Mouse (Mus musculus): ENCODE results near the gene Banp. TPM values are rescaled to one million over a fixed set of nuclear protein-coding genes. Genes with fewer than 3 reads are reported as not detected.

Banp gene
- total RNA-seq, 1 experiment, result 53.8 TPM

- no peak overlapping the region for H3K27ac ChIP-seq (ENCODE audit: insufficient read depth, low read depth, low read length, poor library complexity, severe bottlenecking)
- DNase-seq (ENCODE audit: low read depth, low spot score), result no peak
- H3K4me3 ChIP-seq (ENCODE audit: insufficient read depth in 1 of 2, low read depth in 1 of 2, low read length in 2 of 2, poor library complexity in 1 of 2, severe bottlenecking in 1 of 2), result no peak overlapping the region
- H3K4me1 ChIP-seq (ENCODE audit: control insufficient read depth in 2 of 2, insufficient read depth in 2 of 2, low read length in 2 of 2, poor library complexity in 1 of 2), result no peaks in the 10 kb centered on the region
- H3K9me3 ChIP-seq (ENCODE audit: control insufficient read depth, insufficient read depth, low read depth, low read length), result no peaks in the 10 kb centered on the region
- TF ChIP-seq MAFK (IDR thresholded peaks at IDR 0.05; ENCODE audit: insufficient read depth, low read depth, low read length), result no peak
- TF ChIP-seq HCFC1 (IDR thresholded peaks at IDR 0.05; ENCODE audit: borderline replicate concordance, insufficient read depth, low read length), result no peak
- no peak for TF ChIP-seq CHD2 (IDR thresholded peaks at IDR 0.05; ENCODE audit: low read depth, low read length)
- TF ChIP-seq ZC3H11A (IDR thresholded peaks at IDR 0.05; ENCODE audit: borderline replicate concordance, low read depth, low read length), result no peak
- TF ChIP-seq ZNF384 (IDR thresholded peaks at IDR 0.05; ENCODE audit: low read depth, low read length), result no peak
- in situ Hi-C loops (cut with MboI; ENCODE audit: low sequenced_read_pairs in 2 of 2, unreplicated experiment in 2 of 2), result no loop called here
- H3K9ac ChIP-seq (ENCODE audit: insufficient read depth, low read depth, low read length, poor library complexity, severe bottlenecking), result no peak overlapping the region
- no peaks in the 10 kb centered on the region for H3K36me3 ChIP-seq (ENCODE audit: control insufficient read depth, insufficient read depth, low read length, poor library complexity, severe bottlenecking)
Observed at GRCm38 (mm10) chr8:122069281-122069680, 119.7 kb downstream of the Banp start.

- H3K36me3 ChIP-seq (ENCODE audit: control insufficient read depth, insufficient read depth, low read length, poor library complexity, severe bottlenecking), result no peaks in the 10 kb centered on the region
- no peaks in the 10 kb centered on the region for H3K9me3 ChIP-seq (ENCODE audit: control insufficient read depth, insufficient read depth, low read depth, low read length)
- in situ Hi-C loops (cut with MboI; ENCODE audit: low sequenced_read_pairs in 2 of 2, unreplicated experiment in 2 of 2), result no loop called here
- no peak overlapping the region for H3K9ac ChIP-seq (ENCODE audit: insufficient read depth, low read depth, low read length, poor library complexity, severe bottlenecking)
- DNase-seq (ENCODE audit: low read depth, low spot score), result no peak
- no peak overlapping the region for H3K27ac ChIP-seq (ENCODE audit: insufficient read depth, low read depth, low read length, poor library complexity, severe bottlenecking)
- H3K4me3 ChIP-seq (ENCODE audit: insufficient read depth in 1 of 2, low read depth in 1 of 2, low read length in 2 of 2, poor library complexity in 1 of 2, severe bottlenecking in 1 of 2), result no peak overlapping the region
- TF ChIP-seq ZC3H11A (IDR thresholded peaks at IDR 0.05; ENCODE audit: borderline replicate concordance, low read depth, low read length), result no peak
- TF ChIP-seq HCFC1 (IDR thresholded peaks at IDR 0.05; ENCODE audit: borderline replicate concordance, insufficient read depth, low read length), result no peak
- no peak for TF ChIP-seq MAFK (IDR thresholded peaks at IDR 0.05; ENCODE audit: insufficient read depth, low read depth, low read length)
- no peak for TF ChIP-seq CHD2 (IDR thresholded peaks at IDR 0.05; ENCODE audit: low read depth, low read length)
- no peak for TF ChIP-seq ZNF384 (IDR thresholded peaks at IDR 0.05; ENCODE audit: low read depth, low read length)
- no peaks in the 10 kb centered on the region for H3K4me1 ChIP-seq (ENCODE audit: control insufficient read depth in 2 of 2, insufficient read depth in 2 of 2, low read length in 2 of 2, poor library complexity in 1 of 2)
Observed at GRCm38 (mm10) chr8:122071193-122071592, 121.6 kb downstream of the Banp start.

- in situ Hi-C loops (cut with MboI; ENCODE audit: low sequenced_read_pairs in 2 of 2, unreplicated experiment in 2 of 2), result no loop called here
- H3K36me3 ChIP-seq (ENCODE audit: control insufficient read depth, insufficient read depth, low read length, poor library complexity, severe bottlenecking), result no peaks in the 10 kb centered on the region
- DNase-seq (ENCODE audit: low read depth, low spot score), result no peak
- H3K4me1 ChIP-seq (ENCODE audit: control insufficient read depth in 2 of 2, insufficient read depth in 2 of 2, low read length in 2 of 2, poor library complexity in 1 of 2), result no peaks in the 10 kb centered on the region
- TF ChIP-seq ZC3H11A (IDR thresholded peaks at IDR 0.05; ENCODE audit: borderline replicate concordance, low read depth, low read length) (no peak), HCFC1 (IDR thresholded peaks at IDR 0.05; ENCODE audit: borderline replicate concordance, insufficient read depth, low read length) (no peak), CHD2 (IDR thresholded peaks at IDR 0.05; ENCODE audit: low read depth, low read length) (no peak), ZNF384 (IDR thresholded peaks at IDR 0.05; ENCODE audit: low read depth, low read length) (no peak), MAFK (IDR thresholded peaks at IDR 0.05; ENCODE audit: insufficient read depth, low read depth, low read length) (no peak)
- no peak overlapping the region for H3K4me3 ChIP-seq (ENCODE audit: insufficient read depth in 1 of 2, low read depth in 1 of 2, low read length in 2 of 2, poor library complexity in 1 of 2, severe bottlenecking in 1 of 2)
- no peak overlapping the region for H3K9ac ChIP-seq (ENCODE audit: insufficient read depth, low read depth, low read length, poor library complexity, severe bottlenecking)
- H3K27ac ChIP-seq (ENCODE audit: insufficient read depth, low read depth, low read length, poor library complexity, severe bottlenecking), result no peak overlapping the region
- no peaks in the 10 kb centered on the region for H3K9me3 ChIP-seq (ENCODE audit: control insufficient read depth, insufficient read depth, low read depth, low read length)
Observed at GRCm38 (mm10) chr8:122073964-122074363, 124.4 kb downstream of the Banp start.

- H3K36me3 ChIP-seq (ENCODE audit: control insufficient read depth, insufficient read depth, low read length, poor library complexity, severe bottlenecking), result no peaks in the 10 kb centered on the region
- in situ Hi-C loops (cut with MboI; ENCODE audit: low sequenced_read_pairs in 2 of 2, unreplicated experiment in 2 of 2), result no loop called here
- no peak overlapping the region for H3K4me3 ChIP-seq (ENCODE audit: insufficient read depth in 1 of 2, low read depth in 1 of 2, low read length in 2 of 2, poor library complexity in 1 of 2, severe bottlenecking in 1 of 2)
- H3K27ac ChIP-seq (ENCODE audit: insufficient read depth, low read depth, low read length, poor library complexity, severe bottlenecking), result no peak overlapping the region
- H3K9ac ChIP-seq (ENCODE audit: insufficient read depth, low read depth, low read length, poor library complexity, severe bottlenecking), result no peak overlapping the region
- 0 out of 4 replicates have a peak, but pooled peaks cover 0 to 4% of the 10 kb centered on the region in 2 experiments for H3K4me1 ChIP-seq (ENCODE audit: control insufficient read depth in 2 of 2, insufficient read depth in 2 of 2, low read length in 2 of 2, poor library complexity in 1 of 2)
- H3K9me3 ChIP-seq (ENCODE audit: control insufficient read depth, insufficient read depth, low read depth, low read length), result no peaks in the 10 kb centered on the region
- TF ChIP-seq CHD2 (IDR thresholded peaks at IDR 0.05; ENCODE audit: low read depth, low read length) (no peak), HCFC1 (IDR thresholded peaks at IDR 0.05; ENCODE audit: borderline replicate concordance, insufficient read depth, low read length) (no peak), ZC3H11A (IDR thresholded peaks at IDR 0.05; ENCODE audit: borderline replicate concordance, low read depth, low read length) (no peak), ZNF384 (IDR thresholded peaks at IDR 0.05; ENCODE audit: low read depth, low read length) (no peak), MAFK (IDR thresholded peaks at IDR 0.05; ENCODE audit: insufficient read depth, low read depth, low read length) (no peak)
- DNase-seq (ENCODE audit: low read depth, low spot score), result no peak
Observed at GRCm38 (mm10) chr8:122074442-122074841, 124.9 kb downstream of the Banp start.

- no peak for DNase-seq (ENCODE audit: low read depth, low spot score)
- TF ChIP-seq MAFK (IDR thresholded peaks at IDR 0.05; ENCODE audit: insufficient read depth, low read depth, low read length) (no peak), ZNF384 (IDR thresholded peaks at IDR 0.05; ENCODE audit: low read depth, low read length) (no peak), HCFC1 (IDR thresholded peaks at IDR 0.05; ENCODE audit: borderline replicate concordance, insufficient read depth, low read length) (no peak), ZC3H11A (IDR thresholded peaks at IDR 0.05; ENCODE audit: borderline replicate concordance, low read depth, low read length) (no peak), CHD2 (IDR thresholded peaks at IDR 0.05; ENCODE audit: low read depth, low read length) (no peak)
- Histone ChIP-seq H3K9ac (ENCODE audit: insufficient read depth, low read depth, low read length, poor library complexity, severe bottlenecking) (no peak overlapping the region), H3K4me3 (ENCODE audit: insufficient read depth in 1 of 2, low read depth in 1 of 2, low read length in 2 of 2, poor library complexity in 1 of 2, severe bottlenecking in 1 of 2) (no peak overlapping the region), H3K4me1 (ENCODE audit: control insufficient read depth in 2 of 2, insufficient read depth in 2 of 2, low read length in 2 of 2, poor library complexity in 1 of 2) (peaks cover 0 to 8% of the 10 kb centered on the region in 2 experiments; a peak in 1 of 4 replicates), H3K9me3 (ENCODE audit: control insufficient read depth, insufficient read depth, low read depth, low read length) (no peaks in the 10 kb centered on the region), H3K36me3 (ENCODE audit: control insufficient read depth, insufficient read depth, low read length, poor library complexity, severe bottlenecking) (no peaks in the 10 kb centered on the region), H3K27ac (ENCODE audit: insufficient read depth, low read depth, low read length, poor library complexity, severe bottlenecking) (no peak overlapping the region)
- in situ Hi-C loops (cut with MboI; ENCODE audit: low sequenced_read_pairs in 2 of 2, unreplicated experiment in 2 of 2), result no loop called here
Observed at GRCm38 (mm10) chr8:122074977-122075376, 125.4 kb downstream of the Banp start.
